Mouse (Mus musculus) cortical plate, adult 2 months (tissue): Measurements from ENCODE around the gene Susd5. TPM values are rescaled to one million over a fixed set of nuclear protein-coding genes. Genes with fewer than 3 reads are reported as not detected.
"Not testable (repeated sequence)": the region's sequence is repeated elsewhere in the genome, so short reads cannot be mapped to it uniquely, and the experiment has no call there.

Source experiments
- H3K27ac ChIP-seq: fragments of 200-500 bp; 2 replicates; pipeline ENCODE4 v1.5.1; 2012; ENCODE audit warnings: low read length, control low read depth, inconsistent platforms; ENCODE audit not compliant: insufficient read depth
- H3K4me1 ChIP-seq: fragments of 200-500 bp; 2 replicates; pipeline ENCODE4 v1.6.1; 2011; ENCODE audit warnings: low read length; ENCODE audit not compliant: control insufficient read depth, insufficient read depth
- H3K4me3 ChIP-seq: fragments of 200-500 bp; 2 replicates; pipeline ENCODE4 v1.5.1; 2011; ENCODE audit warnings: mild to moderate bottlenecking, low read length, control low read depth; ENCODE audit not compliant: insufficient read depth
- CTCF ChIP-seq: fragments of 200-500 bp; IDR thresholded peaks from 2 replicates; pipeline ENCODE4 v1.5.1; 2011; ENCODE audit warnings: mild to moderate bottlenecking, control low read depth, low read length; ENCODE audit not compliant: insufficient read depth; ENCODE audit errors: extremely low read depth
- POLR2A ChIP-seq: fragments of 200-500 bp; IDR thresholded peaks from 2 replicates; pipeline ENCODE4 v1.6.1; 2011; ENCODE audit warnings: mild to moderate bottlenecking, low read length, control low read depth; ENCODE audit not compliant: insufficient read depth; ENCODE audit errors: extremely low read depth
- polyA plus RNA-seq: library from polyadenylated mRNA; depleted of rRNA; stranded (reverse); fragments of >200 nt; gene quantifications from 2 replicates; pipeline ENCODE4 v1.2.3, GENCODE M21; 2012

The Susd5 gene
- polyA plus RNA-seq, 1 experiment: 4.3 TPM

- TF ChIP-seq POLR2A: no peak
- TF ChIP-seq CTCF: no peak
- Histone ChIP-seq H3K4me3 (no peak overlapping the region), H3K4me1 (no peaks in the 10 kb centered on the region; the same call in 1 of the 2 replicates), H3K27ac (no peak overlapping the region)
Measured at GRCm38 (mm10) chr9:114068494-114069053, 11.6 kb downstream of the Susd5 start.

DNA sequence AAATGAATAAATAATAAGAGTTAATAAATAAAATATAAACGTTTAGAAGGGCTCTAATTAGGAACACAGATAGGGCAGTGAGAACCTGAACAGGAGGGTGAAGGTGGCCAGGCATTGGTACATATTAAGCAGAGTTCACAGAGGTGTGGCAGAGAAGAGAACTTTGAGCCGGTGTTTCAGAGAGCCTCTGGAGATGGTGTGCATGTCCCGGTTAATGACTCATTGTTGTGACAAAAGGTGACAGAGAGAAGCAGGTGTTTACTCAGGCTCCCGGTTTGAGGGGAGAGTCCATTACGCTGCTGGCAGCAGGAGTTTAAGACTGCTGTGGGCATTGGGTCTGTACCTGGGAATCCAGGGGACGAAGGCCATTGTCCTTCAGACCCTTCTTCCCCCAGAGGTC, 12.4 kb downstream of the Susd5 start:
- Histone ChIP-seq H3K27ac (no peak overlapping the region), H3K4me3 (no peak overlapping the region), H3K4me1 (no peaks in the 10 kb centered on the region; the same call in 1 of the 2 replicates)
- no peak for TF ChIP-seq CTCF
- no peak for TF ChIP-seq POLR2A

- Histone ChIP-seq H3K27ac (no peak overlapping the region), H3K4me3 (no peak overlapping the region), H3K4me1 (no peaks in the 10 kb centered on the region; the same call in 1 of the 2 replicates)
- no peak for TF ChIP-seq CTCF
- peak; percentile 41; the same call in 1 of the 2 replicates for TF ChIP-seq POLR2A
Measured at GRCm38 (mm10) chr9:114073681-114074080, 16.7 kb downstream of the Susd5 start.

- H3K4me1 ChIP-seq: no peaks in the 10 kb centered on the region
- no peak overlapping the region for H3K4me3 ChIP-seq
- TF ChIP-seq POLR2A (no peak), CTCF (no peak)
- H3K27ac ChIP-seq: no peak overlapping the region
Measured at GRCm38 (mm10) chr9:114086422-114086821, 29.5 kb downstream of the Susd5 start.

- H3K27ac ChIP-seq: no peak overlapping the region
- TF ChIP-seq CTCF (no peak), POLR2A (no peak)
Measured at GRCm38 (mm10) chr9:114087106-114087815, 30.3 kb downstream of the Susd5 start.

GRCm38 (mm10) chr9:114088885-114089284, 31.9 kb downstream of the Susd5 start:
- H3K27ac ChIP-seq, H3K4me3 ChIP-seq, H3K4me1 ChIP-seq: not testable (repeated sequence)

More at GRCm38 (mm10) chr9:114087106-114087815, 30.3 kb downstream of the Susd5 start:
- Histone ChIP-seq H3K4me1 (no peaks in the 10 kb centered on the region), H3K4me3 (no peak overlapping the region)

DNA sequence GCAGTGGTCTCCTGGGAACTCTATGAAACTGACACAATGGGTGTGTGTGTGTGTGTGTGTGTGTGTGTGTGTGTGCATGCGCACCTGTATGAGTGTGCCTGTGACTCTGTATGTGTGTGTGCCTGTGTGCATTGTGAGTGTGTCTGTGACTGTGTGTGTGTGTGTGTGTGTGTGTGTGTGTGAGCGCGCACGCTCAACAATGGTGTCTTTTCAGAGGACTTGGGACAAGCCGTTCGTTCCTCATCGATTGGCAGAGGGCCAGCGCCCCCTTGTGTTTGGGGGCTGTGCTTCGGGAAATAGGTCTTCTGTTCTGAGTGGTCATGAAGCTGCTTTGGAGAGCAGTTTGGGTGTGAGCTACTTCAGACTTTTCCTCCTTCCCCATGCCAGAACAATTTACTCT, 35.2 kb downstream of the Susd5 start:
- H3K4me1 ChIP-seq, H3K27ac ChIP-seq, H3K4me3 ChIP-seq: not testable (repeated sequence)
- 0 out of 2 replicates have a peak, but pooled peaks have one; percentile 16 for TF ChIP-seq CTCF

DNA sequence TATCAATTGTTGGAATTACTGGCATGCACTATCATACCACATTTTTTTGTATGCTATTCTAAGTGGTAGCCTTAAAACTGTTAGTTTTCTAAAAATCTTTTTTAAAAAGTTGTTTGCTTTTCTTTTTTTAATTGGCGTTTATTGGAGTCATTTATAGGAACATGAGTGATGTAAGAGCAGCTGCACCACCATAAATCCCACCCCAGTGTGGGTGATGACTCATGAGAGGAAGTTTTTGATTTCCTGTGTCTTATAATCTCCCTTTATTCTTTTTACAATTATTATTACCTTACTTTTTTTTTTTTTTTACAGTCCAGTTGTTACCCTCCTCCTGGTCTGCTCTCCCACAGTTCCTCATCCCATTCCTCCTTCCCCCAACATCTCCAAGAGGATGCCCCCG, 37.9 kb downstream of the Susd5 start:
- no peak for TF ChIP-seq CTCF
- TF ChIP-seq POLR2A: no peak
- H3K27ac ChIP-seq: no peak overlapping the region

GRCm38 (mm10) chr9:114098716-114099302, 41.9 kb downstream of the Susd5 start:
- no peak for TF ChIP-seq CTCF
- TF ChIP-seq POLR2A: no peak
- Histone ChIP-seq H3K4me3 (no peak overlapping the region), H3K27ac (no peak overlapping the region)

More for the DNA sequence above, 37.9 kb downstream of the Susd5 start:
- no peaks in the 10 kb centered on the region for H3K4me1 ChIP-seq
- H3K4me3 ChIP-seq: no peak overlapping the region

GRCm38 (mm10) chr9:114110268-114110667, 53.3 kb downstream of the Susd5 start:
- H3K4me1 ChIP-seq: no peaks in the 10 kb centered on the region
- no peak overlapping the region for H3K27ac ChIP-seq
- no peak for TF ChIP-seq CTCF
- no peak for TF ChIP-seq POLR2A
- H3K4me3 ChIP-seq: no peak overlapping the region

More at GRCm38 (mm10) chr9:114098716-114099302, 41.9 kb downstream of the Susd5 start:
- H3K4me1 ChIP-seq: no peaks in the 10 kb centered on the region
